Mouse (Mus musculus) C2C12 (cell line): ENCODE results near the gene Nme7. TPM values are rescaled to one million over a fixed set of nuclear protein-coding genes. Genes with fewer than 3 reads are reported as not detected.
A peak's percentile ranks its signal among the peaks of the same experiment; 100 is the strongest.

Experiments used
- H3K27me3 ChIP-seq: one replicate; pipeline ENCODE4 v1.6.1; 2011; ENCODE audit not compliant: control insufficient read depth, insufficient read depth, insufficient read length
- H3K36me3 ChIP-seq: one replicate; pipeline ENCODE4 v1.6.1; 2011; ENCODE audit not compliant: control insufficient read depth, insufficient read depth
- H3K4me3 ChIP-seq: one replicate; pipeline ENCODE4 v1.5.1; 2011; ENCODE audit warnings: mild to moderate bottlenecking, control low read depth; ENCODE audit not compliant: poor library complexity, insufficient read depth, severe bottlenecking
- H3K79me2 ChIP-seq: one replicate; pipeline ENCODE4 v1.6.1; 2011; ENCODE audit not compliant: control insufficient read depth, insufficient read depth
- H3K79me3 ChIP-seq: one replicate; pipeline ENCODE4 v1.6.1; 2011; ENCODE audit warnings: low read depth, control low read depth
- H3ac ChIP-seq: one replicate; pipeline ENCODE3; 2011; ENCODE audit warnings: low read depth; ENCODE audit not compliant: control insufficient read depth, insufficient read length
- CEBPB ChIP-seq: IDR thresholded peaks from one replicate; pipeline ENCODE4 v1.6.1; 2011; ENCODE audit warnings: low read depth, mild to moderate bottlenecking, control low read depth, moderate library complexity
- CTCF ChIP-seq: IDR thresholded peaks from one replicate; pipeline ENCODE4 v1.5.1; 2011; ENCODE audit not compliant: control insufficient read depth, insufficient read depth, insufficient read length
- FOSL1 ChIP-seq: IDR thresholded peaks from one replicate; pipeline ENCODE4 v1.8.0; 2011; ENCODE audit warnings: mild to moderate bottlenecking, low read length; ENCODE audit not compliant: poor library complexity, insufficient read depth, severe bottlenecking
- MAX ChIP-seq: IDR thresholded peaks from one replicate; pipeline ENCODE4 v1.6.1; 2011; ENCODE audit warnings: mild to moderate bottlenecking, control low read depth
- MYOD1 ChIP-seq: IDR thresholded peaks from one replicate; pipeline ENCODE4 v1.6.1; 2011; ENCODE audit warnings: low read depth; ENCODE audit not compliant: control insufficient read depth, insufficient read length
- MYOG ChIP-seq: IDR thresholded peaks from one replicate; pipeline ENCODE4 v1.6.1; 2011; ENCODE audit not compliant: control insufficient read depth, insufficient read length; ENCODE audit errors: extremely low read depth
- USF1 ChIP-seq: IDR thresholded peaks from one replicate; pipeline ENCODE4 v1.6.1; 2011; ENCODE audit warnings: low read depth, mild to moderate bottlenecking, control low read depth, moderate library complexity
- polyA plus RNA-seq: library from polyadenylated mRNA; unstranded; fragments of >200 nt; fragmentation: generic; extraction: Trizol; gene quantifications from one replicate; pipeline ENCODE4 v1.2.1, GENCODE M21; 2012; ENCODE audit warnings: missing spikeins

Gene Nme7
- polyA plus RNA-seq, 1 experiment: 19.0 TPM

GRCm38 (mm10) chr1:164315266-164315665, 11.3 kb downstream of the Nme7 start:
- TF ChIP-seq CEBPB (no peak), USF1 (peak; percentile 80), MYOD1 (no peak), MAX (no peak), CTCF (peak; percentile 15), MYOG (no peak), FOSL1 (no peak)
- no peak overlapping the region for H3K4me3 ChIP-seq
- H3K79me2 ChIP-seq: no peaks in the 10 kb centered on the region
- H3K27me3 ChIP-seq: no peaks in the 10 kb centered on the region
- no peak overlapping the region for H3ac ChIP-seq
- peaks cover 11% of the 10 kb centered on the region for H3K36me3 ChIP-seq
- H3K79me3 ChIP-seq: no peaks in the 10 kb centered on the region

GRCm38 (mm10) chr1:164316697-164317096, 12.8 kb downstream of the Nme7 start:
- Histone ChIP-seq H3K79me3 (no peaks in the 10 kb centered on the region), H3K27me3 (no peaks in the 10 kb centered on the region), H3K36me3 (peaks cover 11% of the 10 kb centered on the region), H3ac (no peak overlapping the region), H3K4me3 (no peak overlapping the region), H3K79me2 (no peaks in the 10 kb centered on the region)
- no peak for TF ChIP-seq FOSL1
- peak; percentile 88 for TF ChIP-seq CTCF
- no peak for TF ChIP-seq MYOG

- Histone ChIP-seq H3K27me3 (no peaks in the 10 kb centered on the region), H3K79me3 (no peaks in the 10 kb centered on the region), H3K79me2 (no peaks in the 10 kb centered on the region), H3K4me3 (no peak overlapping the region), H3ac (no peak overlapping the region), H3K36me3 (peaks cover 11% of the 10 kb centered on the region)
- TF ChIP-seq MYOD1 (no peak), FOSL1 (no peak), CEBPB (no peak), CTCF (no peak), MAX (no peak), MYOG (no peak), USF1 (no peak)
These were observed 13.3 kb downstream of the Nme7 start for GRCm38 (mm10) chr1:164317261-164317660.

- H3K79me3 ChIP-seq: no peaks in the 10 kb centered on the region
- no peak for TF ChIP-seq MYOG
- no peak for TF ChIP-seq MYOD1
- TF ChIP-seq CTCF: no peak
- TF ChIP-seq USF1: no peak
- no peak for TF ChIP-seq CEBPB
- no peak for TF ChIP-seq FOSL1
- TF ChIP-seq MAX: no peak
These were observed 14.6 kb downstream of the Nme7 start for GRCm38 (mm10) chr1:164318474-164318873.

GRCm38 (mm10) chr1:164319542-164320140, 15.7 kb downstream of the Nme7 start:
- no peaks in the 10 kb centered on the region for H3K79me2 ChIP-seq
- H3K4me3 ChIP-seq: no peak overlapping the region
- H3K79me3 ChIP-seq: no peaks in the 10 kb centered on the region
- H3K27me3 ChIP-seq: no peaks in the 10 kb centered on the region
- H3ac ChIP-seq: no peak overlapping the region
- TF ChIP-seq MYOD1 (no peak), USF1 (no peak), MAX (no peak), MYOG (no peak), FOSL1 (no peak), CTCF (no peak)
- peaks cover 4% of the 10 kb centered on the region for H3K36me3 ChIP-seq

More at GRCm38 (mm10) chr1:164318474-164318873, 14.6 kb downstream of the Nme7 start:
- H3ac ChIP-seq: no peak overlapping the region
- peaks cover 11% of the 10 kb centered on the region for H3K36me3 ChIP-seq
- no peaks in the 10 kb centered on the region for H3K27me3 ChIP-seq
- no peaks in the 10 kb centered on the region for H3K79me2 ChIP-seq
- H3K4me3 ChIP-seq: no peak overlapping the region

- Histone ChIP-seq H3K79me3 (no peaks in the 10 kb centered on the region), H3K79me2 (no peaks in the 10 kb centered on the region), H3ac (no peak overlapping the region), H3K27me3 (no peaks in the 10 kb centered on the region), H3K4me3 (no peak overlapping the region), H3K36me3 (peaks cover 4% of the 10 kb centered on the region)
- TF ChIP-seq USF1 (no peak), FOSL1 (no peak), CTCF (no peak), MYOD1 (no peak), MYOG (no peak), CEBPB (no peak), MAX (no peak)
These were observed 16.8 kb downstream of the Nme7 start for GRCm38 (mm10) chr1:164320731-164321130.
